Mouse (Mus musculus) CD4-positive, CD25-positive, alpha-beta regulatory T cell (primary cell): ENCODE data around the gene Zc3h7a. TPM values are rescaled to one million over a fixed set of nuclear protein-coding genes. Genes with fewer than 3 reads are reported as not detected.

Experiments used
- polyA plus RNA-seq: library from polyadenylated mRNA; unstranded; fragments of 100-300 nt; shearing (Covaris generic); gene quantifications from one replicate; pipeline ENCODE4 v1.2.1, GENCODE M21; 2017

Gene Zc3h7a
- polyA plus RNA-seq: 314 TPM

GRCm38 (mm10) chr16:11176208-11176883 is at the start of gene Zc3h7a:
Gene Zc3h7a, minus strand, starts transcription at chr16:11176393.

DNA sequence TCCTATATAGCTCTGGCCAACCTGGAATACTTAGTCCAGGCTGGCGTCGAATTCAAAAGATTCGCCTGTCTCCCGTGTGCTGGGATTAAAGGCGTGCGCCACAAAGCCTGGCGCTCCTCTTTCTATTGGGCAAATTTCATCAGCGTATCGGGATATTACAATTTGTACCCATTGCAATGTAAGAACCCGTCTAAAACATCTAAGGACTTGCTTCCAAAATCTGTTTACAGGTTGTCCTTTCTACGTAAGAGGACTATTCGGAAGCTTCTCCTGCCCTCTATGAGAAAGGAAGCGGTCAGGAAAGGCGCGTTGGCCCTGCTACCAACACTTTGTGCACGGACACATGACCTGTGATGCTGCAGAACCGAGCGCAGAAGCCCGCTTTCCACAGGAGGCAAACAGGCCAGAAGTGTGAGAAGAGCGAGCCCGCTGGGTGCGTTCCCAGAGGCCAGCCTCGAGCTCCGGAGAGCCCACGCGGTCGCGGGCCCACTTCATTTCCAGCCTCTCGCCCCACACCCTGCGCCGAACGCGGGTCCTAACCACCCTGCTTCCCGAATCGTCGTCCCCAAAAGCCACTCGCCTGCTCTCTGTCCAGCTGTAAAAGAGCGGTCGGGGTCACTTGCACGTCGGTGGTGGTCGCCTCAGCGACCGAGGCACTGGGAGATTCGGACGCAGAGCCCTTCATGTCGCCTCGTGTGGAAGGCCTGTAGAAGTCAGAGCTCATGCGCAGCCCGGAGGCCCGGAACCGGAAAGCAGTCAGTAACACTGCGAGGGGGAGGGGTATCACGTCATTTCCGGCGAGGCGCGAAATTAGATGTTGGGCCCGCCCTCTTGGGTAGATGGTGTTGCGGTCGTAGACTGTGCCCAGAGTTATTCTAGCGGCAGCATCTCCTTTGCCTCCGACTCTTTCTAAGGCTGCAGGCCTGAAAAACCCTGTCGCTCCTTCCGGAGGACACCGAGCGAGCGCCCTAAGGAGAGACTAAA is 26.7 kb upstream of the Zc3h7a start, which contains the start of gene Rsl1d1:
Gene Rsl1d1 (minus strand): TSS at position 761 of the 984 bp plus-strand sequence.

DNA sequence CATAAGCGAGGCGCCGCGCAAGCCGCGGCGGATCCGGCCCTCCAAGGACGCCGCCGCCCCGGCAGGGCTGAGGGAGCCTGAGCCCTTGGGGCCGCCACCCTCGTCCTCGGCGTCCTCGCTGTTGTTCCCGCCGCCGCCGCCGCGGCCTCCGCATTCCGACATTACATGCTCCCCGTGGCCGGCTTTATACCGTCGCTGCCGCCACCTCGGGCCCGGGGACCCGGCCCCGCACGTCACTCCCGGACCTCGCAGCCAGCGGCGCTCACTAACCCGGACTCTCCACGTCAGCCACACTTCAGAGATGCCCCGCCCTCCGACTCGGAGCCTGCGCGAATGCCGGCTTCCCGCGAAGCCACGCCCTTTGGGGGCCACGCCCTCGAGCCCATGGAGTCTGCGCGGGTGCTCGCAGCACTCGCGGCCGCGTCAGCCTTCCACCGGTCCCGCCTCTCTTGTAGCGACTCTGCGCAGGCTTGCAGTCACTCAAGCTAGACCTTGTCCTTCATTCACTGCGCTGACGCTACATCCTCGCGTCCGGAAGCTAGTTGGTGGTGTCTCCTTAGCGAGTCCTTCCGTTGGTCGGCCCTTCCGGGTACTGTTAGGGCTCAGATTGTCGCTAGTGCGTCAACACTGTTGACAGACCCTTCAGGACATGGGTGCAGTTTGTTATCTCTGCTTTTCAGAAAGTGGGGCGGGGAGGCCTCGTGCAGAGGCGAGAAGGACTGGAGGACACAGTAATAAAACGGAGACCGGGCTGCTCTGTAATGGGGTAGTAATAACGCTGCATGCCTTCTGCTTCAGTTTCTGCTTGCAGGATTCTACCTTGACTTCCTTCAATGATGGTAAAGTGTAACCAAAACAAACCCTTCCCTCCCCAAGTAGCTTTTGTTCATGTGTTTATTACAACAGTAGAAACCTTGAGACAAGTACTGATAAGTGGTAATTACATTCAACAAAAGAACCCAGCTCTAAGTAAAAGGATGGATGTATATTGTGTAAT is 41.5 kb downstream of the Zc3h7a start, which contains the start of gene Txndc11:
Gene Txndc11 (minus strand): TSS at position 303 of the 997 bp plus-strand sequence.

Other genes with a start within 250 kb of the Zc3h7a start
- gene Snn, start 115.4 kb downstream of the Zc3h7a start, polyA plus RNA-seq: 2.1 TPM
- 18.8 TPM for gene Litaf, start 110.2 kb downstream of the Zc3h7a start, polyA plus RNA-seq
- gene Txndc11, start 41.7 kb downstream of the Zc3h7a start, polyA plus RNA-seq: 45.9 TPM
- 162 TPM for gene Rsl1d1, start 26.9 kb upstream of the Zc3h7a start, polyA plus RNA-seq
- 97.2 TPM for gene Gspt1, start 77.9 kb upstream of the Zc3h7a start, polyA plus RNA-seq
- not detected for gene Tnfrsf17, start 137.4 kb upstream of the Zc3h7a start, polyA plus RNA-seq
- 23.3 TPM for gene Snx29, start 146.5 kb upstream of the Zc3h7a start, polyA plus RNA-seq